Mouse (Mus musculus) ES-E14 (cell line): ENCODE results near the gene Gm10337. TPM values are rescaled to one million over a fixed set of nuclear protein-coding genes. Genes with fewer than 3 reads are reported as not detected.

Source experiments
- DNase-seq: peaks from one replicate; pipeline ENCODE4 v3.0.0-alpha.2; 2013; ENCODE audit warnings: low read depth, low spot score
- H3K27ac ChIP-seq: 2 replicates; pipeline ENCODE4 v1.5.1; 2012; ENCODE audit warnings: low read depth, mild to moderate bottlenecking, low read length, moderate library complexity, mixed read lengths; ENCODE audit not compliant: poor library complexity, insufficient read depth, severe bottlenecking
- H3K36me3 ChIP-seq: 2 replicates; pipeline ENCODE4 v1.6.1; 2012; ENCODE audit warnings: mild to moderate bottlenecking, low read length, moderate library complexity, mixed read lengths; ENCODE audit not compliant: control insufficient read depth, poor library complexity, insufficient read depth, severe bottlenecking
- H3K4me1 ChIP-seq, 2 experiments: fragments of 150-350 bp in 1 of 2; sonication (generic) in 1 of 2; 2 replicates each; pipeline ENCODE4 v1.6.1; 2012; ENCODE audit warnings: low read length in 2 of 2, mild to moderate bottlenecking in 1 of 2, mixed read lengths in 1 of 2; ENCODE audit not compliant: control insufficient read depth in 2 of 2, insufficient read depth in 2 of 2, poor library complexity in 1 of 2
- H3K4me3 ChIP-seq, 2 experiments: fragments of 150-350 bp in 1 of 2; sonication (generic) in 1 of 2; 2 replicates each; pipeline ENCODE4 v1.5.1; 2012; ENCODE audit warnings: low read length in 2 of 2, low read depth in 1 of 2, mild to moderate bottlenecking in 1 of 2, mixed read lengths in 1 of 2; ENCODE audit not compliant: insufficient read depth in 1 of 2, poor library complexity in 1 of 2, severe bottlenecking in 1 of 2
- H3K9ac ChIP-seq: 2 replicates; pipeline ENCODE4 v1.6.1; 2012; ENCODE audit warnings: low read depth, mild to moderate bottlenecking, low read length, mixed read lengths; ENCODE audit not compliant: poor library complexity, insufficient read depth, severe bottlenecking
- H3K9me3 ChIP-seq: fragments of 150-350 bp; sonication (generic); 2 replicates; pipeline ENCODE4 v1.6.1; 2012; ENCODE audit warnings: low read depth, mild to moderate bottlenecking, low read length; ENCODE audit not compliant: control insufficient read depth, insufficient read depth
- CHD2 ChIP-seq: IDR thresholded peaks from 2 replicates; pipeline ENCODE4 v1.6.1; 2014; ENCODE audit warnings: mild to moderate bottlenecking, low read depth, low read length, inconsistent platforms
- HCFC1 ChIP-seq: IDR thresholded peaks from 2 replicates; pipeline ENCODE4 v1.6.1; 2012; ENCODE audit warnings: low read length, inconsistent platforms, borderline replicate concordance; ENCODE audit not compliant: insufficient read depth
- MAFK ChIP-seq: IDR thresholded peaks from 2 replicates; pipeline ENCODE4 v1.6.1; 2014; ENCODE audit warnings: mild to moderate bottlenecking, low read depth, low read length, inconsistent platforms; ENCODE audit not compliant: insufficient read depth
- ZC3H11A ChIP-seq: IDR thresholded peaks from 2 replicates; pipeline ENCODE4 v1.6.1; 2012; ENCODE audit warnings: low read depth, mild to moderate bottlenecking, inconsistent platforms, low read length, borderline replicate concordance
- ZNF384 ChIP-seq: IDR thresholded peaks from 2 replicates; pipeline ENCODE4 v1.6.1; 2012; ENCODE audit warnings: low read depth, low read length, inconsistent platforms
- in situ Hi-C, 2 experiments: fragments of 600-800 bp; cut with MboI; formaldehyde crosslinking; loops; one replicate each; pipeline ENCODE4 v1.15.1; 2025; ENCODE audit warnings: low sequenced_read_pairs in 2 of 2, inconsistent platforms in 1 of 2; ENCODE audit not compliant: unreplicated experiment in 2 of 2
- total RNA-seq: library from RNA; depleted of rRNA; stranded (reverse); fragments of 300-350 nt; gene quantifications from 2 replicates; pipeline ENCODE4 v1.2.3, GENCODE M21; 2012

Gene Gm10337
- total RNA-seq, 1 experiment: not detected

- Histone ChIP-seq H3K4me3 (peak overlapping the region; percentile 78 to 87), H3K36me3 (peaks cover 16% of the 10 kb centered on the region), H3K27ac (peak overlapping the region; percentile 96), H3K4me1 (peaks cover 0 to 4% of the 10 kb centered on the region in 2 experiments; a peak in 1 of 4 replicates), H3K9ac (peak overlapping the region; percentile 97), H3K9me3 (no peaks in the 10 kb centered on the region)
- TF ChIP-seq CHD2: 0 out of 2 replicates have a peak, but pooled peaks have one; percentile 24
- TF ChIP-seq MAFK: no peak
- no peak for TF ChIP-seq ZC3H11A
- peak; percentile 22; the same call in 1 of the 2 replicates for TF ChIP-seq HCFC1
- peak; percentile 65; the same call in 1 of the 2 replicates for TF ChIP-seq ZNF384
- DNase-seq: no peak
- in situ Hi-C loops: no loop called here
Measured at GRCm38 (mm10) chr15:102470605-102471294, 32.8 kb upstream of the Gm10337 start.

- in situ Hi-C loops: no loop called here
- TF ChIP-seq CHD2 (no peak), HCFC1 (0 out of 2 replicates have a peak, but pooled peaks have one; percentile 7), ZC3H11A (no peak)
- Histone ChIP-seq H3K27ac (peak overlapping the region; percentile 96; the same call in 1 of the 2 replicates), H3K4me3 (peak overlapping the region; percentile 78 to 87), H3K4me1 (peaks cover 0 to 4% of the 10 kb centered on the region in 2 experiments; a peak in 1 of 4 replicates), H3K9me3 (no peaks in the 10 kb centered on the region), H3K36me3 (peaks cover 21% of the 10 kb centered on the region), H3K9ac (peak overlapping the region; percentile 97)
- no peak for DNase-seq
Measured at GRCm38 (mm10) chr15:102471295-102471645, 32.3 kb upstream of the Gm10337 start.

- no peaks in the 10 kb centered on the region for H3K9me3 ChIP-seq
- no peak overlapping the region; the same call in 1 of the 2 replicates for H3K9ac ChIP-seq
- TF ChIP-seq ZNF384: no peak
- no peak for TF ChIP-seq ZC3H11A
- no peak for TF ChIP-seq HCFC1
- TF ChIP-seq MAFK: no peak
- no peak for TF ChIP-seq CHD2
- peaks cover 0 to 4% of the 10 kb centered on the region in 2 experiments; a peak in 1 of 4 replicates for H3K4me1 ChIP-seq
- no peak overlapping the region for H3K27ac ChIP-seq
- no peak for DNase-seq
- peak overlapping the region; percentile 78 to 87 for H3K4me3 ChIP-seq
- peaks cover 23% of the 10 kb centered on the region for H3K36me3 ChIP-seq
- in situ Hi-C loops: no loop called here
Measured at GRCm38 (mm10) chr15:102471727-102472126, 31.8 kb upstream of the Gm10337 start.

- Histone ChIP-seq H3K4me3 (0 out of 4 replicates have a peak overlapping the region, but pooled peaks of 1 of the 2 experiments have one; percentile 12), H3K4me1 (peaks cover 0 to 4% of the 10 kb centered on the region in 2 experiments; a peak in 1 of 4 replicates), H3K36me3 (peaks cover 25% of the 10 kb centered on the region), H3K9me3 (no peaks in the 10 kb centered on the region), H3K9ac (no peak overlapping the region; the same call in 1 of the 2 replicates), H3K27ac (no peak overlapping the region)
- no peak for DNase-seq
- in situ Hi-C loops: no loop called here
- TF ChIP-seq ZNF384 (no peak), HCFC1 (no peak), ZC3H11A (no peak), MAFK (no peak), CHD2 (no peak)
Measured at GRCm38 (mm10) chr15:102473246-102473645, 30.3 kb upstream of the Gm10337 start.
